Mouse (Mus musculus) effector memory CD4-positive, alpha-beta T cell, adult 7 months (primary cell): ENCODE data around the gene Sox13. TPM values are rescaled to one million over a fixed set of nuclear protein-coding genes. Genes with fewer than 3 reads are reported as not detected.

Experiments
- polyA plus RNA-seq: library from polyadenylated mRNA; unstranded; fragments of 100-300 nt; shearing (Covaris generic); gene quantifications from one replicate; pipeline ENCODE4 v1.2.1, GENCODE M21; 2017

The Sox13 gene
- polyA plus RNA-seq = not detected

GRCm38 (mm10) chr1:133423543-133424480 lies at the start of gene Sox13:
TSS of gene Sox13 (minus strand) at chr1:133424377.

GRCm38 (mm10) chr1:133363276-133364021 lies 60.7 kb downstream of the Sox13 start, which contains the start of gene Etnk2:
TSS of gene Etnk2 (plus strand) at chr1:133363572.

GRCm38 (mm10) chr1:133350210-133350609 lies 74.0 kb downstream of the Sox13 start, which contains the start of gene Ren1:
TSS of gene Ren1 (plus strand) at chr1:133350510.

Other genes with a start within 250 kb of the Sox13 start
- gene Golt1a, start 114.6 kb downstream of the Sox13 start, polyA plus RNA-seq = not detected
- not detected for gene Kiss1, start 102.5 kb downstream of the Sox13 start, polyA plus RNA-seq
- gene Ren1, start 73.9 kb downstream of the Sox13 start, polyA plus RNA-seq = not detected
- not detected for gene Etnk2, start 60.8 kb downstream of the Sox13 start, polyA plus RNA-seq
- 198 TPM for gene Snrpe, start 185.9 kb upstream of the Sox13 start, polyA plus RNA-seq
- not detected for gene Zbed6, start 236.5 kb upstream of the Sox13 start, polyA plus RNA-seq
- 2.8 TPM for gene Gm38394, start 236.9 kb upstream of the Sox13 start, polyA plus RNA-seq